Mouse (Mus musculus) heart, embryonic 11.5 days (tissue): ENCODE results near the gene Il17c. TPM values are rescaled to one million over a fixed set of nuclear protein-coding genes. Genes with fewer than 3 reads are reported as not detected.

Experiments used
- ATAC-seq: fragments of 200-750 bp; cut with Nextera tagmentation; replicated peaks from 2 replicates; pipeline ENCODE4 v1.8.0; 2017; ENCODE audit warnings: moderate library complexity; ENCODE audit not compliant: insufficient number of reproducible peaks, low FRiP score, low TSS enrichment
- H3K27ac ChIP-seq: fragments of 300-500 bp; sonication (generic); 2 replicates; pipeline ENCODE4 v1.5.1; 2014; ENCODE audit warnings: mild to moderate bottlenecking, low read depth, low read length
- H3K27me3 ChIP-seq: fragments of 300-500 bp; sonication (generic); 2 replicates; pipeline ENCODE4 v1.6.1; 2014; ENCODE audit warnings: mild to moderate bottlenecking, low read length, mixed read lengths; ENCODE audit not compliant: control insufficient read depth, insufficient read depth
- H3K36me3 ChIP-seq: fragments of 300-500 bp; sonication (generic); 2 replicates; pipeline ENCODE4 v1.6.1; 2014; ENCODE audit warnings: mild to moderate bottlenecking, low read length, moderate library complexity, mixed read lengths; ENCODE audit not compliant: control insufficient read depth, insufficient read depth
- H3K4me1 ChIP-seq: fragments of 300-500 bp; sonication (generic); 2 replicates; pipeline ENCODE4 v1.6.1; 2014; ENCODE audit warnings: low read length; ENCODE audit not compliant: control insufficient read depth, insufficient read depth
- H3K4me2 ChIP-seq: fragments of 300-500 bp; sonication (generic); 2 replicates; pipeline ENCODE4 v1.6.1; 2014; ENCODE audit warnings: mild to moderate bottlenecking, moderate library complexity
- H3K4me3 ChIP-seq: fragments of 300-500 bp; sonication (generic); 2 replicates; pipeline ENCODE4 v1.5.1; 2014; ENCODE audit warnings: low read depth, low read length
- H3K9ac ChIP-seq: fragments of 300-500 bp; sonication (generic); 2 replicates; pipeline ENCODE4 v1.6.1; 2014; ENCODE audit warnings: mild to moderate bottlenecking, low read depth, low read length, moderate library complexity
- H3K9me3 ChIP-seq: fragments of 300-500 bp; sonication (generic); replicated peaks from 2 replicates; pipeline ENCODE4 v1.6.1; 2016; ENCODE audit warnings: low read length; ENCODE audit not compliant: control insufficient read depth
- WGBS: fragments of 180-500 bp; shearing (Covaris S2); extraction: QIAGEN DNeasy Blood & Tissue Kit; methylation state at CpG from one replicate; pipeline ENCODE4 v1.1.7; 2014; ENCODE audit not compliant: insufficient replicate concordance; 5-methylcytosine and 5-hydroxymethylcytosine counted together
- polyA plus RNA-seq: library from polyadenylated mRNA; unstranded; fragments of >200 nt; fragmentation: Nextera tagmentation; extraction: Ambion mirVana; gene quantifications from 2 replicates; pipeline ENCODE4 v1.2.1, GENCODE M21; 2014

The Il17c gene
- polyA plus RNA-seq, 1 experiment from 2014 or later, result not detected

GRCm38 (mm10) chr8:122433269-122433905 lies 11.6 kb downstream of the Il17c start:
- peak; percentile 12; the same call in 1 of the 2 replicates for ATAC-seq
- peak overlapping the region; percentile 65; the same call in 1 of the 2 replicates for H3K4me3 ChIP-seq
- H3K4me1 ChIP-seq, result peaks cover 20% of the 10 kb centered on the region; the same call in 1 of the 2 replicates
- no peaks in the 10 kb centered on the region for H3K9me3 ChIP-seq
- H3K36me3 ChIP-seq, result peaks cover 14% of the 10 kb centered on the region
- H3K27ac ChIP-seq, result peak overlapping the region; percentile 29; the same call in 1 of the 2 replicates
- H3K27me3 ChIP-seq, result no peaks in the 10 kb centered on the region
- H3K4me2 ChIP-seq, result peak overlapping the region; percentile 96
- H3K9ac ChIP-seq, result peak overlapping the region; percentile 81; the same call in 1 of the 2 replicates
- 65% methylated on average over 11 of the region's 11 CpGs for WGBS

GRCm38 (mm10) chr8:122435375-122435774 lies 13.6 kb downstream of the Il17c start:
- H3K27ac ChIP-seq, result no peak overlapping the region
- no peak for ATAC-seq
- no peak overlapping the region for H3K4me3 ChIP-seq
- peaks cover 20% of the 10 kb centered on the region; the same call in 1 of the 2 replicates for H3K4me1 ChIP-seq
- no peak overlapping the region for H3K9ac ChIP-seq
- no peaks in the 10 kb centered on the region for H3K9me3 ChIP-seq
- H3K4me2 ChIP-seq, result no peak overlapping the region
- 86% methylated on average over 6 of the region's 6 CpGs for WGBS
- peaks cover 19% of the 10 kb centered on the region for H3K36me3 ChIP-seq
- no peaks in the 10 kb centered on the region for H3K27me3 ChIP-seq

GRCm38 (mm10) chr8:122436146-122436545 lies 14.3 kb downstream of the Il17c start:
- Histone ChIP-seq H3K4me3 (no peak overlapping the region), H3K4me2 (no peak overlapping the region), H3K9ac (no peak overlapping the region), H3K36me3 (peaks cover 19% of the 10 kb centered on the region), H3K27me3 (no peaks in the 10 kb centered on the region), H3K4me1 (peaks cover 20% of the 10 kb centered on the region; the same call in 1 of the 2 replicates), H3K27ac (no peak overlapping the region), H3K9me3 (no peaks in the 10 kb centered on the region)
- 97% methylated on average over 9 of the region's 9 CpGs for WGBS
- ATAC-seq, result no peak

DNA sequence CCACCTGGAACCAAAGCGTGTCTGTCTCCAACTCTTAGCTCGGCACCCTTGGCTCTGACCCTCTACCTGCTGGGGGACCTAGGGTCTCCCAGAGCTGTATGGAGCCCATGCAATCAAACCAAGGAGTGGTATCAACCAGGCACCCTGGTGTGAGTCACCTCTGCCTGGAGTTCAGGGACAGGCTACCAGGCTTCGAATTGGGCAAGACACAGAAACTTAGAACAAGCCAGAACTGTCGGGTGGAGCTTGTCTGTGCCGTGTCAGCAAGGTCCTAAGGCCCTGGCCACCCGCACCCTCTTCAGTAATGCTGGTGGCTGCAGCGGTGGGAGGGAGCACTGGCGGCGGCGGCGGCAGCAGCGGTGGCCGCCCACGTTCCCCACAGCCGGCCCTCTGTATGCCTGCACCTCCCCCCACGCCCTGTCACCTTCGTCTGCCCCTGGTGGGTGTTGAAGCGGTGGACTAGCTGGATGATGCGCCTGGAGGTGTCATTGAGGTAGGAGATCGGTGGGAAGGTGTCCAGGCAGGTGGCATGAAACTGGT lies 14.8 kb downstream of the Il17c start:
- no peak overlapping the region for H3K4me3 ChIP-seq
- WGBS, result 83% methylated on average over 20 of the region's 20 CpGs
- H3K9me3 ChIP-seq, result no peaks in the 10 kb centered on the region
- peaks cover 19% of the 10 kb centered on the region for H3K36me3 ChIP-seq
- H3K27ac ChIP-seq, result no peak overlapping the region
- H3K27me3 ChIP-seq, result no peaks in the 10 kb centered on the region
- no peak for ATAC-seq
- H3K9ac ChIP-seq, result no peak overlapping the region
- H3K4me1 ChIP-seq, result peaks cover 18% of the 10 kb centered on the region; the same call in 1 of the 2 replicates
- no peak overlapping the region for H3K4me2 ChIP-seq

- Histone ChIP-seq H3K4me2 (no peak overlapping the region), H3K9ac (no peak overlapping the region), H3K9me3 (no peaks in the 10 kb centered on the region), H3K27me3 (no peaks in the 10 kb centered on the region), H3K4me3 (no peak overlapping the region), H3K27ac (0 out of 2 replicates have a peak overlapping the region, but pooled peaks have one; percentile 12), H3K36me3 (peaks cover 19% of the 10 kb centered on the region), H3K4me1 (peaks cover 17% of the 10 kb centered on the region)
- WGBS, result 79% methylated on average over 13 of the region's 13 CpGs
- no peak for ATAC-seq
These were observed 16.0 kb downstream of the Il17c start for GRCm38 (mm10) chr8:122437708-122438331.

- no peak overlapping the region for H3K9ac ChIP-seq
- H3K36me3 ChIP-seq, result peaks cover 19% of the 10 kb centered on the region
- H3K4me2 ChIP-seq, result no peak overlapping the region
- no peaks in the 10 kb centered on the region for H3K27me3 ChIP-seq
- WGBS, result 93% methylated on average over 16 of the region's 16 CpGs
- no peaks in the 10 kb centered on the region for H3K9me3 ChIP-seq
- peaks cover 13% of the 10 kb centered on the region for H3K4me1 ChIP-seq
- H3K27ac ChIP-seq, result no peak overlapping the region
- H3K4me3 ChIP-seq, result no peak overlapping the region
- no peak for ATAC-seq
These were observed 17.5 kb downstream of the Il17c start for GRCm38 (mm10) chr8:122439336-122439735.

DNA sequence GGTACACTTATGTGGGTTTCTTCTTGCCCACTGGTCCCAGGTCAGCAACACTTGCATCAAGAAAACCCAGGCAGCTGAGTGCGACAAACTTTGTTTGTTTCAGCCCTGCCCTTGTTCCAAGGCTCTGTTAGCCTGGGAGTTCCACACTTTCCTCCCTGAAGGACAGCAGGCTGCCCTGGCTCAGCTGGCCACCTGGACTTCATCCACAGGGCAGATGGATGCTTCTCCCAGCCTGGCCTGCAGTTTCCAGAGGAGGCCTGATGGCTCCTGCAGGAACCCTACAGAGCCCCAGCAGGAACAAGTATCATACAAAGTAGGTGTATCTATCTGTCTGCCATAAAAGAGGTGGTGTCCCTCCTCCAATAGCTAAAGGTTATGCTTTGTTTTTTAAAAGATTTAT lies 19.5 kb downstream of the Il17c start:
- H3K27ac ChIP-seq, result no peak overlapping the region
- ATAC-seq, result no peak
- no peaks in the 10 kb centered on the region for H3K27me3 ChIP-seq
- peaks cover 14% of the 10 kb centered on the region for H3K36me3 ChIP-seq
- no peak overlapping the region for H3K4me3 ChIP-seq
- no peaks in the 10 kb centered on the region for H3K9me3 ChIP-seq
- H3K9ac ChIP-seq, result no peak overlapping the region
- whole genome bisulfite sequencing, result 90% methylated on average over 1 of the region's 1 CpGs
- peaks cover 29% of the 10 kb centered on the region for H3K4me1 ChIP-seq
- H3K4me2 ChIP-seq, result no peak overlapping the region

DNA sequence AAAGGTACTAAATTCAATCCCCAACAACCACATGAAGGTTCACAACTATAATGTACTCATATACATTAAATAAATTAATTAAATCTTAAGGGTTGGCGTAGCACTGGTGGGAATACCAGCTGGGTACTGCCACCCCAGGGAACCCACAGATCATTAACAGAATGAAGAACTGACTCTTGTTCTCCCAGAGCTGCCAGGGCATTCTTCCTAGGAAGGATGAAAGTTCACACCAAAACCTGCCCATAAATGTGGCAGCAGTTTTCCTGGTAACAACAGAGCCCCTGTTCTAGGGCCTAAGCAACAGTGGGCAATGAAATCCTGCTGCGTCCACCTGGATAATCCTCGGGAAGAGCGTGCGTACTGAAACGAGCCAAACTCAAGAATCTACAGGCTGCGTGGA lies 20.5 kb downstream of the Il17c start:
- Histone ChIP-seq H3K9ac (peak overlapping the region; percentile 66), H3K4me3 (peak overlapping the region; percentile 61), H3K4me2 (peak overlapping the region; percentile 86), H3K36me3 (peaks cover 8% of the 10 kb centered on the region), H3K4me1 (peaks cover 29% of the 10 kb centered on the region), H3K9me3 (no peaks in the 10 kb centered on the region), H3K27ac (no peak overlapping the region), H3K27me3 (no peaks in the 10 kb centered on the region)
- WGBS, result 30% methylated on average over 7 of the region's 7 CpGs
- no peak for ATAC-seq
